Mouse (Mus musculus) liver, postnatal 0 days (tissue): Measurements from ENCODE around the gene Timm29.

Source experiments
- CTCF ChIP-seq: sonication (generic); IDR thresholded peaks from 2 replicates; pipeline ENCODE4 v1.5.1; 2016; ENCODE audit warnings: antibody characterized with exemption, low read depth
- EP300 ChIP-seq: IDR thresholded peaks from 2 replicates; pipeline ENCODE4 v1.6.1; 2016; ENCODE audit warnings: antibody characterized with exemption, low read depth, mild to moderate bottlenecking

- TF ChIP-seq CTCF, result no peak
- TF ChIP-seq EP300, result no peak
Measured at GRCm38 (mm10) chr9:21578226-21578625, 14.3 kb upstream of the Timm29 start.
